Mouse (Mus musculus) olfactory bulb, adult 2 months (tissue): ENCODE measurements around the gene Gm3417. TPM values are rescaled to one million over a fixed set of nuclear protein-coding genes. Genes with fewer than 3 reads are reported as not detected.
A peak's percentile ranks its signal among the peaks of the same experiment; 100 is the strongest.
"Not testable (repeated sequence)": the region's sequence is repeated elsewhere in the genome, so short reads cannot be mapped to it uniquely, and the experiment has no call there.

Source experiments
- H3K27ac ChIP-seq: fragments of 200-500 bp; 2 replicates; pipeline ENCODE4 v1.5.1; 2012; ENCODE audit warnings: low read depth, low read length; ENCODE audit not compliant: insufficient read depth
- H3K4me1 ChIP-seq: fragments of 200-500 bp; 2 replicates; pipeline ENCODE4 v1.6.1; 2012; ENCODE audit warnings: low read length; ENCODE audit not compliant: control insufficient read depth, insufficient read depth
- H3K4me3 ChIP-seq: fragments of 200-500 bp; 2 replicates; pipeline ENCODE4 v1.5.1; 2012; ENCODE audit warnings: mild to moderate bottlenecking, low read depth, low read length, moderate library complexity; ENCODE audit not compliant: insufficient read depth
- CTCF ChIP-seq: fragments of 200-500 bp; IDR thresholded peaks from 2 replicates; pipeline ENCODE4 v1.5.1; 2012; ENCODE audit warnings: low read depth, mild to moderate bottlenecking, low read length, moderate library complexity; ENCODE audit not compliant: insufficient read depth
- POLR2A ChIP-seq: fragments of 200-500 bp; IDR thresholded peaks from 2 replicates; pipeline ENCODE4 v1.6.1; 2012; ENCODE audit warnings: mild to moderate bottlenecking, low read depth, low read length, moderate library complexity; ENCODE audit not compliant: insufficient read depth
- WGBS: fragments of 180-500 bp; shearing (Covaris S2); methylation state at CpG from one replicate; pipeline ENCODE4 v1.1.7; 2018; 5-methylcytosine and 5-hydroxymethylcytosine counted together
- polyA plus RNA-seq: library from polyadenylated mRNA; stranded (reverse); fragments of >200 nt; gene quantifications from 2 replicates; pipeline ENCODE4 v1.2.4, GENCODE M21; 2012; ENCODE audit warnings: low replicate concordance; ENCODE audit not compliant: missing spikeins, insufficient read depth, insufficient read length

Gm3417 gene
- polyA plus RNA-seq, 1 experiment, result not detected

- TF ChIP-seq CTCF (no peak), POLR2A (no peak)
- no peak overlapping the region for H3K4me3 ChIP-seq
- no peak overlapping the region for H3K27ac ChIP-seq
- H3K4me1 ChIP-seq, result peaks cover 13% of the 10 kb centered on the region
- WGBS, result 97% methylated on average over 1 of the region's 1 CpGs
Observed at GRCm38 (mm10) chr17:14944551-14944950, 34.0 kb downstream of the Gm3417 start.

- no peak overlapping the region for H3K27ac ChIP-seq
- H3K4me3 ChIP-seq, result peak overlapping the region; percentile 65
- 11% methylated on average over 16 of the region's 16 CpGs for WGBS
- TF ChIP-seq CTCF (no peak), POLR2A (no peak)
- H3K4me1 ChIP-seq, result peaks cover 13% of the 10 kb centered on the region
Observed at GRCm38 (mm10) chr17:14943729-14944059, 34.9 kb downstream of the Gm3417 start.

- Histone ChIP-seq H3K4me3 (peak within 1 kb of the TSS; percentile 65), H3K4me1 (peaks cover 13% of the 10 kb centered on the region), H3K27ac (0 out of 2 replicates have a peak within 1 kb of the TSS, but pooled peaks have one; percentile 9)
- under 1% methylated on average over 54 of the region's 54 CpGs for WGBS
- TF ChIP-seq POLR2A, result peak; percentile 58
- no peak for TF ChIP-seq CTCF
Observed at GRCm38 (mm10) chr17:14943009-14943728, 35.4 kb downstream of the Gm3417 start, which contains the start of the genes Wdr27 and 1600012H06Rik. TSS of gene Wdr27 (minus strand) at chr17:14943158. TSS of gene 1600012H06Rik (plus strand) at chr17:14943184.

GRCm38 (mm10) chr17:14942181-14942580 is 36.4 kb downstream of the Gm3417 start:
- H3K27ac ChIP-seq, result not testable (repeated sequence)

GRCm38 (mm10) chr17:14935841-14936605 is 42.6 kb downstream of the Gm3417 start:
- 72% methylated on average over 5 of the region's 5 CpGs for WGBS
- H3K4me1 ChIP-seq, result no peaks in the 10 kb centered on the region
- no peak overlapping the region for H3K27ac ChIP-seq
- no peak overlapping the region for H3K4me3 ChIP-seq
- TF ChIP-seq POLR2A (no peak), CTCF (no peak)

More at GRCm38 (mm10) chr17:14942181-14942580, 36.4 kb downstream of the Gm3417 start:
- Histone ChIP-seq H3K4me3 (peak overlapping the region; percentile 18), H3K4me1 (peaks cover 13% of the 10 kb centered on the region)
- WGBS, result 53% methylated on average over 6 of the region's 6 CpGs

- not testable (repeated sequence) for H3K27ac ChIP-seq, H3K4me3 ChIP-seq, H3K4me1 ChIP-seq
- WGBS, result 77% methylated on average over 14 of the region's 14 CpGs
Observed at GRCm38 (mm10) chr17:14935280-14935679, 43.3 kb downstream of the Gm3417 start.

- H3K4me1 ChIP-seq, result no peaks in the 10 kb centered on the region
- H3K27ac ChIP-seq, result no peak overlapping the region
- 83% methylated on average over 5 of the region's 5 CpGs for WGBS
- no peak overlapping the region for H3K4me3 ChIP-seq
- TF ChIP-seq POLR2A (no peak), CTCF (no peak)
Observed at GRCm38 (mm10) chr17:14931469-14931868, 47.1 kb downstream of the Gm3417 start.

- no peak overlapping the region for H3K27ac ChIP-seq
- TF ChIP-seq POLR2A, result no peak
- no peak for TF ChIP-seq CTCF
- H3K4me3 ChIP-seq, result no peak overlapping the region
- WGBS, result 88% methylated on average over 7 of the region's 7 CpGs
- H3K4me1 ChIP-seq, result no peaks in the 10 kb centered on the region
Observed at GRCm38 (mm10) chr17:14930697-14931096, 47.9 kb downstream of the Gm3417 start.

- H3K27ac ChIP-seq, result no peak overlapping the region
- H3K4me3 ChIP-seq, result no peak overlapping the region
- 70% methylated on average over 5 of the region's 5 CpGs for WGBS
- no peaks in the 10 kb centered on the region for H3K4me1 ChIP-seq
- TF ChIP-seq CTCF (no peak), POLR2A (no peak)
Observed at GRCm38 (mm10) chr17:14928631-14929030, 50.0 kb downstream of the Gm3417 start.
